In the genomic region with DNA sequence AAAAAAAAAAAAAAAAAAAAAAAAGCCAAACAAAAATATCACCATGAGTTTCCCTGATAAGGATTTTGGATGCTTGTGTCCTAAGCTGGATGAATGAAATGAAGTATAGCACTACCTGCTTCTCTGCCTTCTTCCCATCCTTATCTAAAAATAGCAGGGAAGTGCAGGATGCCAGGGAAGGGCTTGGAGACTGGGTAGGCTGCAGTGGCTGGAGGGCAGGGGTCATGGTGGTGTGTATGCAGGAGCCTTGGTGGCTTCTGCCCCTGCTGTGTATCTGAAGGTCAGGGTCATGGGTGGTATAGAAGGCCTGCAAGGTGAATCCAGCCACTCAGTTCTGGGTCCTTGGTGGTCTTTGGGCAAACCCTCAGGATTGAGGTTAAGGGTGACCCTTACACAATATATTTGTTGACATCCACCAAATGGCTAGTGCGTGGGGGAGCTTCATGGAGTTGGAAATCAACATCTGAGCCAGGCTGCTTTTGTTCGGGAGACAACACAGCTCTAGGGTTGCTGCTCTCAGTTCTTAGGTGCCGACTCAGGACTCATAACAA, we compare ENCODE assay signal across 15 mouse cellular contexts. TPM values are rescaled to one million over a fixed set of nuclear protein-coding genes. Genes with fewer than 3 reads are reported as not detected.
DNase-seq lines count a peak whose midpoint lies in the region; ATAC-seq and TF ChIP-seq lines count a peak whose summit lies in the region.
"Had no signal": no experiment of that assay in that cellular context is flagged by ENCODE, and none has a peak within 500 bp of the region (broad histone marks: within the 10 kb centered on the region; RNA-seq: fewer than 3 reads in every experiment).

No protein-coding gene starts in this region.

- H3K4me2 ChIP-seq in hindbrain, embryonic 16.5 days (ENCODE audit: low read length) = peak overlapping the region; percentile 69
- H3K4me2 ChIP-seq in neural tube, embryonic 15.5 days = peak overlapping the region; percentile 96

- intact Hi-C loops in left cerebral cortex, adult 2 months (cut with DNase I) = loop anchor here (5.0 kb wide), 1 partner anchor 70 kb away; no protein-coding TSS in a partner anchor
- intact Hi-C loops in left cerebral cortex, postnatal 25 days (cut with DNase I) = no loop called here

- peak overlapping the region; percentile 45 for H3K9ac ChIP-seq in hindbrain, embryonic 16.5 days (ENCODE audit: low read depth, low read length)
- H3K9ac ChIP-seq in neural tube, embryonic 15.5 days (replicated peaks) = peak overlapping the region; percentile 85; the same call in 1 of the 2 replicates

- peaks cover 24% of the 10 kb centered on the region for H3K36me3 ChIP-seq in hindbrain, embryonic 10.5 days
- H3K36me3 ChIP-seq in hindbrain, embryonic 16.5 days (ENCODE audit: control insufficient read depth, insufficient read depth, low read length) = no peaks in the 10 kb centered on the region
- no peaks in the 10 kb centered on the region; the same call in 1 of the 2 replicates for H3K36me3 ChIP-seq in neural tube, embryonic 15.5 days

- H3K9me3 ChIP-seq in hindbrain, embryonic 10.5 days = no peaks in the 10 kb centered on the region
- no peaks in the 10 kb centered on the region for H3K9me3 ChIP-seq in hindbrain, embryonic 16.5 days (ENCODE audit: control insufficient read depth, low read length)
- H3K9me3 ChIP-seq in neural tube, embryonic 15.5 days (replicated peaks) = no peaks in the 10 kb centered on the region
- H3K9me3 ChIP-seq: limb, embryonic 15.5 days had no signal

- 79% methylated on average over 3 of the region's 3 CpGs for WGBS in hindbrain, embryonic 10.5 days
- WGBS in hindbrain, embryonic 16.5 days = 68% methylated on average over 3 of the region's 3 CpGs
- WGBS in neural tube, embryonic 15.5 days = 63% methylated on average over 3 of the region's 3 CpGs

- peaks cover 69% of the 10 kb centered on the region for H3K4me1 ChIP-seq in hindbrain, embryonic 10.5 days (replicated peaks)
- peaks cover 55% of the 10 kb centered on the region for H3K4me1 ChIP-seq in hindbrain, embryonic 16.5 days (ENCODE audit: control insufficient read depth, insufficient read depth, low read depth, low read length)
- peaks cover 75% of the 10 kb centered on the region for H3K4me1 ChIP-seq in neural tube, embryonic 15.5 days

- H3K4me3 ChIP-seq in left cerebral cortex, adult 2 months = peak overlapping the region; percentile 88
- 0 out of 2 replicates have a peak overlapping the region, but pooled peaks have one; percentile 3 for H3K4me3 ChIP-seq in hindbrain, embryonic 10.5 days
- H3K4me3 ChIP-seq in hindbrain, embryonic 16.5 days (ENCODE audit: low read length) = peak overlapping the region; percentile 17
- H3K4me3 ChIP-seq in neural tube, embryonic 15.5 days (replicated peaks) = peak overlapping the region; percentile 67
- H3K4me3 ChIP-seq: erythroblast, embryonic 14.5 days had no signal

- peaks cover 25% of the 10 kb centered on the region for H3K27me3 ChIP-seq in hindbrain, embryonic 10.5 days (ENCODE audit: insufficient read depth, poor library complexity, severe bottlenecking)
- no peaks in the 10 kb centered on the region for H3K27me3 ChIP-seq in hindbrain, embryonic 16.5 days (replicated peaks; ENCODE audit: control insufficient read depth, insufficient read depth, low read length)
- no peaks in the 10 kb centered on the region for H3K27me3 ChIP-seq in neural tube, embryonic 15.5 days (replicated peaks)
- H3K27me3 ChIP-seq: Patski had no signal

- ATAC-seq in hindbrain, embryonic 16.5 days = no peak
- ATAC-seq in neural tube, embryonic 15.5 days (ENCODE audit: low FRiP score) = no peak
- ATAC-seq: intestine, embryonic 16.5 days; Patski had no signal

- TF ChIP-seq CTCF in left cerebral cortex, adult 2 months (IDR thresholded peaks at IDR 0.05) = no peak

- no peak for DNase-seq in left cerebral cortex, adult 2 months (ENCODE audit: extremely low spot score in 1 of 2, low spot score in 2 of 2)
- no peak for DNase-seq in left cerebral cortex, postnatal 25 days (ENCODE audit: low spot score in 2 of 2)
- DNase-seq in hindbrain, embryonic 10.5 days (ENCODE audit: low spot score) = no peak
- no peak for DNase-seq in adrenal gland, postnatal 25 days
- no peak for DNase-seq in MN1 (ENCODE audit: low spot score)
- DNase-seq: kidney, postnatal 25 days; lung, adult 18-20 months; thymus, adult 2 months had no signal

- H3K27ac ChIP-seq in left cerebral cortex, adult 2 months = peak overlapping the region; percentile 91
- H3K27ac ChIP-seq in hindbrain, embryonic 10.5 days = no peak overlapping the region
- no peak overlapping the region for H3K27ac ChIP-seq in hindbrain, embryonic 16.5 days (ENCODE audit: low read depth, low read length)
- no peak overlapping the region for H3K27ac ChIP-seq in neural tube, embryonic 15.5 days (replicated peaks)
- H3K27ac ChIP-seq: limb, embryonic 15.5 days; macrophage had no signal

RNA-seq across cellular contexts. Expression of gene Olfm1, which starts 14.5 kb away (rescaled TPM):
- 1,000 to 10,000 TPM; 1,521 to 1,595 TPM for total RNA-seq in left cerebral cortex, adult 2 months (2021)
- 1,000 to 10,000 TPM; 1,581 to 1,689 TPM for total RNA-seq in left cerebral cortex, postnatal 25 days (2021)
- polyA plus RNA-seq in hindbrain, embryonic 10.5 days (2016; fragmentation: Nextera tagmentation; extraction: Ambion mirVana) = 46.9 and 113 TPM in 2 replicates
- 320 and 328 TPM in 2 replicates for polyA plus RNA-seq in hindbrain, embryonic 16.5 days (2015; fragmentation: Nextera tagmentation; extraction: Ambion mirVana)
- polyA plus RNA-seq in neural tube, embryonic 15.5 days (2015; fragmentation: Nextera tagmentation; extraction: Ambion mirVana) = 296 and 363 TPM in 2 replicates
- total RNA-seq in adrenal gland, postnatal 25 days (2021) = 32.8 and 33.7 TPM in 2 replicates

Comparison
In these comparisons a context has a peak if more than half of its experiments do, and no peak if none do; other contexts are left out.
1. H3K4me3 ChIP-seq: peak in every context shown above with its lines; median percentile 88 in left cerebral cortex, adult 2 months; 67 in neural tube, embryonic 15.5 days; 17 in hindbrain, embryonic 16.5 days; 3 in hindbrain, embryonic 10.5 days.
2. RNA of gene Olfm1, which starts 14.5 kb away (total RNA-seq): 1,581 to 1,689 TPM in left cerebral cortex, postnatal 25 days and 1,521 to 1,595 TPM in left cerebral cortex, adult 2 months; 32.8 to 33.7 TPM in adrenal gland, postnatal 25 days; every median in the first group is over 10 times any median in the second.